Mouse (Mus musculus) thymus, postnatal 14 days (tissue): ENCODE measurements around the gene Hoga1.
"Not testable (repeated sequence)": the region's sequence is repeated elsewhere in the genome, so short reads cannot be mapped to it uniquely, and the experiment has no call there.

Experiments
- DNase-seq: peaks from one replicate; pipeline ENCODE4 v3.0.0; 2021

The Hoga1 gene

GRCm38 (mm10) chr19:42072802-42073201 lies 27.4 kb downstream of the Hoga1 start:
- no peak for DNase-seq

- DNase-seq: no peak
Measured at GRCm38 (mm10) chr19:42075051-42075450, 29.6 kb downstream of the Hoga1 start.

GRCm38 (mm10) chr19:42075992-42076391 lies 30.6 kb downstream of the Hoga1 start:
- DNase-seq: no peak

GRCm38 (mm10) chr19:42078566-42078965 lies 33.2 kb downstream of the Hoga1 start:
- no peak for DNase-seq

GRCm38 (mm10) chr19:42079006-42079405 lies 33.6 kb downstream of the Hoga1 start:
- no peak for DNase-seq

GRCm38 (mm10) chr19:42079950-42080349 lies 34.5 kb downstream of the Hoga1 start:
- DNase-seq: no peak

GRCm38 (mm10) chr19:42080469-42080868 lies 35.1 kb downstream of the Hoga1 start:
- no peak for DNase-seq

- not testable (repeated sequence) for DNase-seq
Measured at GRCm38 (mm10) chr19:42081613-42082012, 36.2 kb downstream of the Hoga1 start.

DNA sequence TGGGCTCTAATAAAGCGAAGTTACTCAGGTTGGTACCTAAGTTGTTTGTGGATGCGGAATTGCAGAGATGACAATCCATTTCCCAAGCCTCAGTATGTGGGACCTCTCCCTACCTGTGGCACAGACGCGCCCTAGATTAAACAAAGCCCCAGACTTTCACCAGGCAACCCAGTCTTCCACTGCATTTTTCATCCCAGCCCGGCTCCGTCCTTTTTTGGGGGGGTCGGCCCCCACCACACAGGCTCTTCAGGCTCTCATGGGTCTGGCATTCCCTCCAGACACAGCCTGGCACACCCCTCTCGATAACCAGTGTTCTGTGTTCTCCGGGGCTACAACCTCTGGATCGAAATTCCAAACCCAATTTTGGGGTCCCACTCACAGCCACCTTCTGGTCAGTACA lies 40.3 kb downstream of the Hoga1 start:
- no peak for DNase-seq

DNA sequence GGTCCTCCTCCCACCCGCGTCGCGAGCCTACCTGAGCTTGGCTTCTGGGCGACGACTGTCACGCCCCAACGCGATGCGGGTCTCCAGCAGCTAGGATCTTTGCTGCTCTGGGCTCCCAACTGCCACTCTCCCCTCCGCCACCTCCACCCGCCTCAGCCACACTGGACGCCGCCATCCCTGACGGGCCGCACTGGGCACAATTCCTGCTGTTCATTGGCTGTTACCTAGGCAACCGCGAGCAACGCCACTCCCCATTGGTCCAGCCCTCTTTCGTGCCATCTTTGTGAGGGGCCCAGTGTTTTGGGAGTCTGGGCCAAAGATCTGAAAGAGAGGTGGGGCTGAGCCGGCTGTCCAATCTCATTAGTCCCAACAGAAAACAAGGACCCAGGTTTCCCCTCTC lies 40.8 kb downstream of the Hoga1 start, which contains the start of gene Morn4:
Morn4 (minus strand) TSS at position 192 of the 400 bp plus-strand sequence.
- peak; percentile 28 for DNase-seq

DNA sequence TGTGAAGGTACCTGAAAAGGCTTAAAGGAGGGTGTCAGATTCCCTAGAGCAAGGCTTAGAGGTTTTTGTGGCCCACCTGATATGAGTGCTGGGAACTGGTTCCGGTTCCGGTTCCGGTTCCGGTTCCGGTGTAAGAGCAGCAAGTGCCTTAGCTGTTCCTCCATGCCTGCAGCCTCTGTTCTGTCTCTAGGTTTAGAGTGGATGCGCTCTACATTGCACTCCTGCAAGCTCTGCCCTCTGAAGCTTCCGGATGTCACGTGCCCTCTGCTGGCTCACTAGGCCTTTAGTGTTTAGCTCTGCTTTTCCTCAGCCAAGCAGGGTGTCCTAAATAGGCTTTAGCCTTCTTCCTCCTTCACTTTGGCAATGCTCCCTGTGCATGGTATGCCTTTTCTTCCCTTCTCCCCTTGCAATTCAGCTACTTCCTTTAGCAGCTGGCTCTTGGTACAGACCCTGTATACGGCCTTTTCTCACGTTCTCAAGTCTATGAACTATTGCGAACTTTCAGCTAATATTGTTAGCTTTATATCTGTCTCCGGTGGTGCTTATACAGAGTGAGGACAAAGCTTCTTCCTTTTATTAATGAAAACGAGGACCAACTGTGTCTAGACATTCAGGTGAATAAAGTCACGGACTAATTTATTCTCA lies 43.8 kb downstream of the Hoga1 start:
- DNase-seq: peak; percentile 84

GRCm38 (mm10) chr19:42089748-42090595 lies 44.6 kb downstream of the Hoga1 start, which contains the start of gene Pi4k2a:
Gene Pi4k2a (plus strand): TSS chr19:42090470.
- peak; percentile 99 for DNase-seq

DNA sequence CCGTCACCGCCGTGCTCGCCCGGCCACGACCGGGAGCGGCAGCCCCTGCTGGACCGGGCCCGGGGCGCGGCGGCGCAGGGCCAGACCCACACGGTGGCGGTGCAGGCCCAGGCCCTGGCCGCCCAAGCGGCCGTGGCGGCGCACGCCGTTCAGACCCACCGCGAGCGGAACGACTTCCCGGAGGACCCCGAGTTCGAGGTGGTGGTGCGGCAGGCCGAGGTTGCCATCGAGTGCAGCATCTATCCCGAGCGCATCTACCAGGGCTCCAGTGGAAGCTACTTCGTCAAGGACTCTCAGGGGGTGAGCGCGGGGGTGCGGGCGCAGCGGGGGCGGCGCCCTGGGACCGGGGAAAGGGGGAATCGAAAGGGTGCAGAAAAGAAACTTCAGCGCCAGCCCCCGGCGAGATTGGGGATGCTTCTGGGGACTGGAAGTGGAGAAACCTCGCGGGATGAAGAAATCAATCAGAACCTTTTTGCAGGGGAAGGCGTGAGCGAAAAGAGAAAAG lies 45.3 kb downstream of the Hoga1 start:
- peak; percentile 66 for DNase-seq

DNA sequence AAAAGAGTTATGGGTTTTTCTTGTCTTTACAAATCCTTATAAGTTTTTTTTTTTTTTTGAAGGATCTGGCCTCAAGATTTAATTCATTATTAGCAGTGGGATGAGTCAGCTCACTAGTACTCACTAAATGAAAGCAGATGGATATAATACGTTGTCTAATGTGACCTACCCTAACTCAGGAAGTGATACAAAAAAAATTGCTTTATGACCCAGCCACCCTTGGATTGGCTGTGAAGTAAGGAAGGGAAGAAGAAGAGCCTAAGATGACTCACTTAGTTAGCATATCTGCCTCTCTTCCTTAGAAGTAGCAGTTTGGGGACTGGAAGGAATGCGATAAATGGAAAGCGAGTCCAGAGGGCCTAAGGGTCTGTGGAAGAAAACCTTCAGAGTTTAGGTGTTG lies 54.0 kb downstream of the Hoga1 start:
- no peak for DNase-seq

- no peak for DNase-seq
Measured at GRCm38 (mm10) chr19:42104681-42105080, 59.3 kb downstream of the Hoga1 start.

- no peak for DNase-seq
Measured at GRCm38 (mm10) chr19:42115783-42116335, 70.4 kb downstream of the Hoga1 start.

DNA sequence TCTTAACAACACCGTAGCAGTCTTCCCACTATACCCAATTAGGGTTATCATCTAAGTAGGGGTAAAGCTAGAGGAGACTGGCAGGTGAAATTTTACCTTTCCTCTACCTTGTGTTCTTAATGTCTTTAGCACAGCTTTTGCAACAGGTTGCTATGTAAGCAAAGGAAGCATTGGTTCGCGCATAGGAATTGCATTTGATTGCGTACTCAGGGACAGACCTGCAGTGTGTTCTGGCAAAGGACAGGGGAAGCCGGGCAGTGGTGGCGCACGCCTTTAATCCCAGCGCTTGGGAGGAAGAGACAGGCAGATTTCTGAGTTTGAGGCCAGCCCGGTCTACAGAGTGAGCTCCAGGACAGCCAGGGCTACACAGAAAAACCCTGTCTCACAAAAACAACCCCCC lies 72.7 kb downstream of the Hoga1 start:
- DNase-seq: no peak

DNA sequence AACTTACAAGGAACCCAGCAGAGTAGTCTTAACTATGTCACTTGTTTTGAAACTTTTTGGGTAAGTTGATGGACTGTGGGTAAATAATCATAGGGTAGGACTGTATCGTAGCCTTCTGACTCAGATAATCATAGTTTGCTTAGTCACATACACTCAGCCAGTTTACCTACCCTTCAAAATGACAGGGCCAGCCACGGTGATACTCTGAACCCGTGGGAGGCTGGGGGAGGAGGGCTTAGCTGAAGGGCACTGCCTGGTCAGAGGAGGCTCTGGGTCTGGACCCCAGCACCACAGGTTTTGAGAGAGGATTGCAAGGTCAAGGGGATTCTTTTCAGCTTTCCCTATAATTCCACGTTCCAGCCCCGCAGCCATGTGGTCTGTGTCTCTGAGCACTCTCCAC lies 73.2 kb downstream of the Hoga1 start:
- DNase-seq: no peak

DNA sequence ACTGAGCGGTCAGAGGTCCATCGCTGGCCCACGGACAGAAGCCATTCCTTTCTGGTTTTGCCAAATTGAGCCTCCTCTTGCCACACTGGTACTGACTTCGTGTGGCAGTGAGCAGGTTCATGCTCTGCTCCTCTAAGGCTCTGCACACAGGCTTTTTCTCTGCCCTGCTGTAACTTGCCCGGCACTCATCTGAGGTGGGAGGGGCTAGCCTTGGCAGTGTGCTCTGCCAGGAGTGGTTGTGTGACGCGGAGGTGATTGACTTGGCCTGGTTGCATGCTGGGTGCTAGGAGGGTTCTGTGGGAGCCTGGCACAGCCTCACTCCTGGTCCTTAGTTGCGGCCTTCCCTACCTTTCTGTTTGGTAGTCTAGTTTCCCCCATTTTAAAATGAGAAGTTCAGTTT lies 75.0 kb downstream of the Hoga1 start:
- no peak for DNase-seq
